Mouse (Mus musculus) bone marrow macrophage, adult 2 months (primary cell): ENCODE measurements around the gene Olfr198. TPM values are rescaled to one million over a fixed set of nuclear protein-coding genes. Genes with fewer than 3 reads are reported as not detected.
"Not testable (repeated sequence)": the region's sequence is repeated elsewhere in the genome, so short reads cannot be mapped to it uniquely, and the experiment has no call there.

Experiments used
- H3K27ac ChIP-seq: 2 replicates; pipeline ENCODE4 v1.5.1; 2012; ENCODE audit warnings: low read depth, low read length; ENCODE audit not compliant: insufficient read depth
- H3K4me1 ChIP-seq: 2 replicates; pipeline ENCODE4 v1.6.1; 2012; ENCODE audit warnings: low read length; ENCODE audit not compliant: control insufficient read depth, insufficient read depth
- H3K4me3 ChIP-seq: 2 replicates; pipeline ENCODE4 v1.5.1; 2012; ENCODE audit warnings: mild to moderate bottlenecking, low read length, moderate library complexity; ENCODE audit not compliant: insufficient read depth
- CTCF ChIP-seq: IDR thresholded peaks from 2 replicates; pipeline ENCODE4 v1.5.1; 2012; ENCODE audit warnings: low read depth, mild to moderate bottlenecking, low read length, moderate library complexity
- POLR2A ChIP-seq: IDR thresholded peaks from 2 replicates; pipeline ENCODE4 v1.6.1; 2012; ENCODE audit warnings: mild to moderate bottlenecking, low read depth, low read length, borderline replicate concordance
- polyA plus RNA-seq: library from polyadenylated mRNA; stranded (reverse); fragments of >200 nt; gene quantifications from 2 replicates; pipeline ENCODE4 v1.2.4, GENCODE M21; 2012; ENCODE audit not compliant: missing spikeins, insufficient read depth, insufficient read length

Olfr198 gene
- polyA plus RNA-seq, result not detected in 2 replicates

- not testable (repeated sequence) for H3K27ac ChIP-seq, H3K4me1 ChIP-seq, H3K4me3 ChIP-seq
These were observed at the start of gene Olfr198 for GRCm38 (mm10) chr16:59203433-59203832. Olfr198 (minus strand) TSS chr16:59203533.

GRCm38 (mm10) chr16:59249684-59250083, 46.4 kb upstream of the Olfr198 start:
- no peaks in the 10 kb centered on the region for H3K4me1 ChIP-seq
- TF ChIP-seq CTCF (no peak), POLR2A (no peak)
- H3K4me3 ChIP-seq, result no peak overlapping the region
- H3K27ac ChIP-seq, result no peak overlapping the region

- not testable (repeated sequence) for H3K4me3 ChIP-seq, H3K27ac ChIP-seq, H3K4me1 ChIP-seq
These were observed 16.3 kb upstream of the Olfr198 start, which contains the start of gene Olfr199 for GRCm38 (mm10) chr16:59219667-59220066. Olfr199 (minus strand) TSS chr16:59219767.

- H3K27ac ChIP-seq, H3K4me1 ChIP-seq, H3K4me3 ChIP-seq: not testable (repeated sequence)
These were observed 14.5 kb upstream of the Olfr198 start for GRCm38 (mm10) chr16:59217861-59218260.

GRCm38 (mm10) chr16:59170354-59170753, 33.0 kb downstream of the Olfr198 start, which contains the start of gene Olfr196:
Olfr196 (minus strand) TSS chr16:59170454.
- Histone ChIP-seq H3K4me3 (no peak within 1 kb of the TSS), H3K4me1 (no peaks in the 10 kb centered on the region), H3K27ac (no peak within 1 kb of the TSS)
- TF ChIP-seq POLR2A, result no peak
- TF ChIP-seq CTCF, result no peak

GRCm38 (mm10) chr16:59151996-59152395, 51.3 kb downstream of the Olfr198 start:
- TF ChIP-seq CTCF (no peak), POLR2A (no peak)
- H3K4me1 ChIP-seq, result no peaks in the 10 kb centered on the region
- H3K27ac ChIP-seq, result no peak overlapping the region
- no peak overlapping the region for H3K4me3 ChIP-seq

Other genes with a start within 250 kb of the Olfr198 start
- not detected in 2 replicates for gene Olfr183, start 208.2 kb downstream of the Olfr198 start, polyA plus RNA-seq
- not detected in 2 replicates for gene Olfr186, start 173.2 kb downstream of the Olfr198 start, polyA plus RNA-seq
- not detected in 2 replicates for gene Olfr187, start 163.8 kb downstream of the Olfr198 start, polyA plus RNA-seq
- 0.11 TPM in 1 of 2 replicates, not detected in the other for gene Olfr190, start 125.5 kb downstream of the Olfr198 start, polyA plus RNA-seq
- not detected in 2 replicates for gene Olfr191, start 113.7 kb downstream of the Olfr198 start, polyA plus RNA-seq
- not detected in 2 replicates for gene Olfr193, start 91.7 kb downstream of the Olfr198 start, polyA plus RNA-seq
- not detected in 2 replicates for gene Olfr194, start 82.5 kb downstream of the Olfr198 start, polyA plus RNA-seq
- gene Olfr195, start 56.5 kb downstream of the Olfr198 start, polyA plus RNA-seq, result not detected in 2 replicates
- gene Olfr196, start 33.1 kb downstream of the Olfr198 start, polyA plus RNA-seq, result not detected in 2 replicates
- gene Olfr199, start 16.2 kb upstream of the Olfr198 start, polyA plus RNA-seq, result not detected in 2 replicates
- gene Olfr201, start 69.1 kb upstream of the Olfr198 start, polyA plus RNA-seq, result not detected in 2 replicates
- gene Olfr202, start 83.3 kb upstream of the Olfr198 start, polyA plus RNA-seq, result not detected in 2 replicates
- not detected in 2 replicates for gene Olfr203, start 95.3 kb upstream of the Olfr198 start, polyA plus RNA-seq
- gene Olfr204, start 114.7 kb upstream of the Olfr198 start, polyA plus RNA-seq, result 0.20 TPM in 1 of 2 replicates, not detected in the other
- not detected in 2 replicates for gene Olfr205, start 127.6 kb upstream of the Olfr198 start, polyA plus RNA-seq
- gene Olfr206, start 145.7 kb upstream of the Olfr198 start, polyA plus RNA-seq, result not detected in 2 replicates
- gene Olfr209, start 160.5 kb upstream of the Olfr198 start, polyA plus RNA-seq, result not detected in 2 replicates
- not detected in 2 replicates for gene Gabrr3, start 203.8 kb upstream of the Olfr198 start, polyA plus RNA-seq